Mouse (Mus musculus) lung, postnatal 25 days (tissue): ENCODE data around the gene Ankrd12.

ENCODE experiments used
- DNase-seq: peaks from one replicate; pipeline ENCODE4 v3.0.0; 2022; ENCODE audit warnings: low spot score

Ankrd12 gene

GRCm38 (mm10) chr17:65967751-65968150, 109.1 kb downstream of the Ankrd12 start:
- no peak for DNase-seq

DNA sequence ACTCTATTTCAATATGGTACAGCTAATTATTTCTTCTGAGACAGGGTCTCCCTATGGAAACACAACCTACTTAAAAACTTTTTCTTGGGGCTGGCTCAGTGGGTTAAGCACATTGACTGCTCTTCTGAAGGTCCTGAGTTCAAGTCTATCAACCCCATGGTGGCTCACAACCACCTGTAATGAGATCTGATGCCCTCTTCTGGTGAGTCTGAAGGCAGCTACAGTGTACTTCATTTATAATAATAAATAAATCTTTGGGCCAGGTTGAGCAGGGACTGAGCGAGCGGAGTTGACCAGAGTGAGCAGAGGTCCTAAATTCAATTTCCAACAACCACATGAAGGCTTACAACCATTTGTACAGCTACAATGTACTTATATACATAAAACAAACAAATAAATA, 114.6 kb downstream of the Ankrd12 start:
- DNase-seq: no peak

DNA sequence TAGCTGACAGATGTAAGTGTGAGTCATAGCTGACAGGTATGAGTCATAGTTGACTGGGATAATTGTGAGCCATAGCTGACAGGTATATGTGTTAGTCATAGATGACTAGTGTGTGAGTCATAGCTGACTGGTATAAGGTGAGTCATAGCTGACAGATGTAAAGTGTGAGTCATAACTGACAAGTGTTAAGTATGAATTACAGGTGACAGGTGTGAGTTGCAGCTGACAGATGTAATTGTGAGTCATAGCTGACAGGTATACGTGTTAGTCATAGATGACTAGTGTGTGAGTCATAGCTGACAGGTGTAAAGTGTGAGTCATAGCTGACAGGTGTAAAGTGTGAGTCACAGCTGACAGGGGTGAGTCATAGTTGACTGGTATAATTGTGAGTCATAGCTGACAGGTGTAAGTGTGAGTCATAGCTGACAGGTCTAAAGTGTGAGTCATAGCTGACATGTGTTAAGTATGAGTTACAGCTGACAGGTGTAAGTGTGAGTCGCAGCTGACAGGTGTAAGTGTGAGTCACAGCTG, 115.2 kb downstream of the Ankrd12 start:
- no peak for DNase-seq

DNA sequence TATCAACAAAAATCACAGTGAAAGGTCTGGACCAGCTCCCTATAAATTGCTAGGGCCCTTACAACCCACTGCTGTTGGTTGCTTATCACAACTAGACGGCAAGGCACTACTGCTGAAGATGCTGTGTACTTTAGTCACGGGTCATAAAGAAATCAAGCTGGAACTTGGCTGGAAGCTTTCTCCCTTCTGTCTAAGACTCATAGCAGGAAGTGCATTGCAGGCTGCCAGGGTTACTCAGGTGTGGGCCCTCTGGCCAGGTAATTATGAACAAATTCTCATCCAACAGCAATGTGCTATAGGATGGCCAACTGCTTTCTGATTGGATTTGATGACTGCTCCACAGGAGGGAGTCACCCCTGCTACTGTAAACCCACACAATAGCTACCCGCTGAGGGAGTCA, 117.9 kb downstream of the Ankrd12 start:
- no peak for DNase-seq

GRCm38 (mm10) chr17:65958366-65958765, 118.5 kb downstream of the Ankrd12 start:
- DNase-seq: no peak

DNA sequence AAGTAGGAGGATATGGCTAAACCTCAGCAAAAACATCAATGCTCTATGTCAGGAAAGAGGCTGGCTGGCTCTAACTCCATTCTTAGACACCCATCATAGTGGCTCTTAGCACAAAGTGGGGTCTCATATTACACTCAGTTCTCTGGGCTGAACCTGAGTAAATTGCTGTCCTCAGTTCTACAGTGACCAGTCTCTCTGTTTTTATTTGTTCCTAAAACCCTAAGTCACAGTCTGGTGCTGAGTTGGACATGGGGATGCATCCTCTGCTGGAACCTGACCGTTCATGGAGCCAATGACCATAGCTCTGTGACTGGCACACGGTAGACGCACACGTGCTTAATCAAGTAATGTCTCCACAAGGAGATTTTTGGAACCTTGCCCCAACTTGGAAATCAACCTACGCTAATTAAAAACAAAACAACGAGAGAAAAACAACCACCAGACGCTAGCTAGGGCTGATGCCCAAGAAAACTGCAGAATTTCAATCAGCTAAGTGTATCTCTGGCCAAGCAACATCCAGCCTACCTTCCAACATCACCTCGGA, 119.0 kb downstream of the Ankrd12 start:
- DNase-seq: no peak

GRCm38 (mm10) chr17:65956993-65957781, 119.7 kb downstream of the Ankrd12 start:
- DNase-seq: peak; percentile 57

GRCm38 (mm10) chr17:65956140-65956539, 120.7 kb downstream of the Ankrd12 start:
- no peak for DNase-seq

DNA sequence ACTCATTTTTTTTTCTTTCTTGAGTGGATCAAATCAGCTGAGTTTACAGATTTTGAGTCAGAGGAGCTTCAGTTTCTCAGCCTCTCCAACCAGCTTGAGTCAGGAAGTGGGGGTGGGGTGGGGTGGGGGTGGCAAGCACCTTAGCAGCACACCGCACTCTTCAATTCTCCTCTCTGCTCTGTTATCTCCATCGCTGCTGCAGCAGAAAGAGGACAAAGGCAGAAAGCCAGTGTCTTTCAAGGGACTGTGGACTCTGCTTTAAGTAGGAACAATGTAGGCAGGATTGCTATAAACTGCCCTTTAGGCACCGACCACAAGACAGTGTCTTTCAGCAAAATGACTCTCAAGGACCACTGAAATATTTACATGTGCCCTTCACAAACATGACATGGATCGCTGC, 122.9 kb downstream of the Ankrd12 start:
- no peak for DNase-seq

GRCm38 (mm10) chr17:65952083-65952482, 124.8 kb downstream of the Ankrd12 start:
- no peak for DNase-seq

GRCm38 (mm10) chr17:65950622-65951404, 126.1 kb downstream of the Ankrd12 start, which contains the start of gene Twsg1:
Twsg1 (minus strand) TSS chr17:65951226.
- peak; percentile 95 for DNase-seq

DNA sequence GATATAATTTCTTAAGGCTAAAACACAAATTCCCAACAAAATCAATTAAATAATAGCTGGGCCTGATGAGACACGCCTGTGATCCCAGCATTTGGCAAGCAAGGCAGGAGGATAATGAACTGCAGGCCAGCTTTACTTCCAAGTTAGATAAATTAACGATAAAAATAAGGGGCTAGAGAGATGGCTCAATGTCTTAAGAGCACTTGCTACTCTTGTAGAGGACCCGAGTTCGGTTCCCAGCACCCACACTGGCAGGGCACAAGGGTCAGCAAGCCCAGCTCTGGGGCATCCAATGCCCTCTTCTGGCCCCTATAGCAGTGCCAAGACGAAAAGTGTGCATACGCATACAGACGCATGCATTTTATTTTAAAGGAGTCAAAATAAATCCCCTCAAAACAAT, 126.7 kb downstream of the Ankrd12 start:
- no peak for DNase-seq

- DNase-seq: peak; percentile 50
Measured at GRCm38 (mm10) chr17:65947307-65947706, 129.6 kb downstream of the Ankrd12 start.

GRCm38 (mm10) chr17:65945420-65945819, 131.5 kb downstream of the Ankrd12 start:
- DNase-seq: no peak

GRCm38 (mm10) chr17:65942394-65942793, 134.5 kb downstream of the Ankrd12 start:
- no peak for DNase-seq

DNA sequence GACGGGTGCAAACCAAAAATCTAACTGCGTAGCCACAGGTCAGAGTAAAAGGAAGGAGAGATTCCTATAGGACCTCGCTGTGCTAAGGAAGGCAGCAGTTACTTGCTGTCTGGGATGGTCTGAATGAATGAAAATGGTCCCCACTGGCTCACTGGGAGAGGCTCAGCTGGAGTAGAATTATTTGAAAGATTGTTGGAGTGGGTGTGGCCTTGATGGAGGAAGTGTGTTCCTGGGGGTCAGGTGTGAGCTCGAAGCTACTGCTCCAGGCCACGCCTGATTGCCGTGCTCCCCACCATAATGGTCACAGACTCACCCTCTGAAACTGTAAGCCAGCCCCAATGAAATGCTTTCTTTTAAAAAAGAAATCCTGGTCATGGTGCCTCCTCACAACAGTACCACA, 135.6 kb downstream of the Ankrd12 start:
- DNase-seq: no peak

DNA sequence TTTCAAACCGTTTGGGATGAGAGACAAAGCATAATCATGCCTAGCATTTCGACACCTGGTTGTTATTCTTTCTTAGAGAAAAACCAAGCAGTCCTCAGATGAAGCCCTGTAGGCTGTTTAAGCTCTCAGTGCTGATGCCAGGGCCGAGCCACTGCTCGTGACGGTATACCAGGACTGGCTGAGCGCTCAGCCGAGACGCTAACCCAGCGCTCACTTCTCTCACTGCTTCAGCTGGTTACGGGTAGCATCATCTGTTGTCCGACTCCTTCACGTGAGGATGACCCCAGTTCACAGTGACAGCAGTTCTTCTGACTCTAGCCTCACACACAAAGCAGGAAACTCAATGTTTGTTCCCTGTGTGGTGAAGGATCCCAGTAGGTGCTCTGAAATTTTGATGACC, 136.7 kb downstream of the Ankrd12 start:
- no peak for DNase-seq

DNA sequence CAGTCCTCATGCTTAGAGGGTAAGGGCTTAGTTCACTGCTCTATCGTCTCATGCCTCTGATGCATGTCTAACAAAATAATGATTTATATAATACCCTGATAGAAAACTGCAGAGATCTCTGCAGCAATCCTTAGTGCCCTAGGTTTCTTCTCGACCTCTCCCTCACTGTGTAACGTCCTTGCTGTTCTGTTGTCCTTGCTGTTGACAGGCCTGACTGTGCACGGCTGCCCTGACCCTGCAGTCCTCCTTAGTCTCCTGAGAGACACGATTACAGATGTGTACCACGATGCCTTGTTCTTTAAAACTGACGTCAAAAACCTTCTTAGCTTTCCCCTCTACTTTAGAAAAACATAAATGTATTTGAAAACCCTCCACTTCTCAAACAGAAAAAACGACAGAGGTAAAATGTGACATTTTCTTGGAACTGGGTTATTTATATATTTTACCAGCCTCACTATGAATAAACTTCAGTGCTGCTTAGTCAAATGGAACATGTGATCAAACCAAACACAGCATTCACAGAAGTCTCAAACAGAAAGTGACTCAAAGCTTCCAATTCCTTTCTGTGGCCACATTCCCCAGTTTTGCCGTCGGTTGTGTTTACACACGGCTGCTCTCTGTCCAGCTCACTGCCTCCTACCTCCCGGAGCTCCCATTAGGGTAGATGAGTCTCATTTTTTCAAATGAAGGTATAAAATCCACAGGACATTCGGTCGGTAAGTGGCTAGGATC, 137.3 kb downstream of the Ankrd12 start:
- DNase-seq: no peak

GRCm38 (mm10) chr17:65937671-65938070, 139.2 kb downstream of the Ankrd12 start:
- no peak for DNase-seq

DNA sequence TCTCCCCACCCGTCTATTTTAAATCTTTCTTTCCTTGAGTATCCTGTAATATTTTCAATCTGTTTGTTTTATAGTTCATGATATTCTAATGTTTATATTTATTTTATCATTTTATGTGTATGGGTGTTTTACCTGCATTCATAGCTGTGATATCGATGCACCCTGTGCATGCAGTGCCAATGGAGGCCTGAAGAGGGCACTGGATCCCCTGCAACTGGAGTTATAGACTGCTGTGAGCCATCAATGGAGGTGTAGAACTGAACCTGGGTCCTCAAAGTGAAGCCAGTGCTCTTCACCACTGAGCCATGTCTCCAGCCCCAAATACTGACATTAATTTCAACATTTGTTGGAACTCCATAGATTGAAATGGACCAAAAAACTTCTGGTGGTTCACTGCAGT, 143.1 kb downstream of the Ankrd12 start:
- no peak for DNase-seq

- no peak for DNase-seq
Measured at GRCm38 (mm10) chr17:65931525-65931924, 145.4 kb downstream of the Ankrd12 start.

GRCm38 (mm10) chr17:65930960-65931359, 145.9 kb downstream of the Ankrd12 start:
- peak; percentile 90 for DNase-seq
